Mouse (Mus musculus) olfactory bulb, adult 2 months (tissue): ENCODE measurements around the gene Nr2f1.

Source experiments
- CTCF ChIP-seq: fragments of 200-500 bp; IDR thresholded peaks from 2 replicates; pipeline ENCODE4 v1.5.1; 2012; ENCODE audit warnings: low read depth, mild to moderate bottlenecking, low read length, moderate library complexity; ENCODE audit not compliant: insufficient read depth
- POLR2A ChIP-seq: fragments of 200-500 bp; IDR thresholded peaks from 2 replicates; pipeline ENCODE4 v1.6.1; 2012; ENCODE audit warnings: mild to moderate bottlenecking, low read depth, low read length, moderate library complexity; ENCODE audit not compliant: insufficient read depth

DNA sequence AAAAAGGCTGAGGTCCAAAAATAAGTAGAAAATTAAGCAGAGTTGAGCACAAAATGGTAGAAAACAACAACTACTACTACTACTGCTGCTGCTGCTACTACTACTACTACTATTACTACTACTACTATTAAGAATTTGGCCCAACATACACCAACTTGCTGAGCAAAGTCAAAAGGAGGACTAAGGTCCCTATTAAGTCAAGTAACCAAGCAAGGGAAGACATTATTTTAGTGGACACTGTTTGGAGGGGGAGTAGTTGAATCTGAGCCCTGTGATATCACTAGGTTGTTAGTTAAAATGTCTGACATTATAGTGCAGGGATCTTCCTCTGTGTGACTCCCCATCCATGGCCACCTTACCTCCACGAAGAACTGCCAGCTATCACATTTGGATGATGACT lies 21.5 kb downstream of the Nr2f1 start:
- no peak for TF ChIP-seq POLR2A
- TF ChIP-seq CTCF, result no peak
